Comparison of ENCODE assay signal across 9 mouse cellular contexts in the genomic region with DNA sequence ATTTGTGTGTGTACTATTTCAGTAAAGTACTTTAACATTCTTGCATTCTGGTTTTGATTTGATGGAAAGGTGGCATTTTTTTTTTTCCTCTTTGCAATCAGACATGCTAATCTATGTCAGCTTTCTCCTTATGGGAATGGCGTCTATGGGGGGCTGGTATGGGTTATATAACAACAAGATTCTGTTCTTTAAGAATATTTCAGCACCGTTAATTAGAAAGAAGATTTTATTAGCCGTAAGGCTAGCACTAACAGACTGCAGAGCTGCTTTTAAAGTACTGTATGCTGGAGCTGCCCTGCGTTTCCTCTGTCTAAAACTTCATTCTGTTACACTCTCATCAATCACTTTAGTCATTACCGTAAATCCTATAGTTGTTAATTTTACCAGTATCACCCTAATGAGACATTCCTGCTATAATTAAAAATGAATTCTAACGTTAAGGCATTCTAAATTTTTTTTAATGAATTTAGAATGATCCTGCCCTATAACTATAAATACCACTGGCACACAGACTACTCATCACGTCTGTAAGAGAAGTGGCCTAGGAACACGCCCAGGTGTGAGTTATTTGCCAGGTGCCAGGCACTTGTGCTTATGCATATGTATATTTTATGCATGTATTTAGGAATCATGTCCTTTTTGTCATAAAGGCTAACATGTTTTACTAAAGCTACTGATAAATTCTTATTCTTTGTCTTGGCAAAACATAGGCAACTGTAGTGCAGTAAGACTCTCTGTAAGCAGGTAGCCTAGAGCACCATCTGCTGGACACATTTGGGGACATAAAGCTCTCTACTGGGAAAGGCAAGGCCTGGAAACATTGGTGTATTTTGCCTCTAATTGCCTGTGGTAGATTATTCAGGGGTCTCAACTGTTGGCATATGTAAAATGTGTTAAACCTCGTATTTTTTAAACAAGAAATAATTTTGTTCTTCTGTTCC.
DNase-seq lines count a peak whose midpoint lies in the region; ATAC-seq lines count a peak whose summit lies in the region.
"Had no signal": no experiment of that assay in that cellular context is flagged by ENCODE, and none has a peak within 500 bp of the region (broad histone marks: within the 10 kb centered on the region; RNA-seq: fewer than 3 reads in every experiment).

No protein-coding gene starts in this region.

- H3K27me3 ChIP-seq in forebrain, embryonic 11.5 days (ENCODE audit: control insufficient read depth, insufficient read depth, low read length), result 0 out of 2 replicates have a peak, but pooled peaks cover 2% of the 10 kb centered on the region
- H3K27me3 ChIP-seq in midbrain, embryonic 14.5 days (ENCODE audit: control insufficient read depth, insufficient read depth, low read length), result no peaks in the 10 kb centered on the region

- no peaks in the 10 kb centered on the region for H3K4me1 ChIP-seq in forebrain, embryonic 11.5 days (replicated peaks; ENCODE audit: control insufficient read depth, insufficient read depth, low read length)
- peaks cover 3% of the 10 kb centered on the region; the same call in 1 of the 2 replicates for H3K4me1 ChIP-seq in midbrain, embryonic 14.5 days (ENCODE audit: control insufficient read depth, insufficient read depth, low read length)

- intact Hi-C loops in left cerebral cortex, postnatal 10 days (cut with DNase I), result loop anchor here (10.0 kb wide), 1 partner anchor 437 kb away; no protein-coding TSS in a partner anchor

- H3K9ac ChIP-seq in forebrain, embryonic 11.5 days (ENCODE audit: low read length), result no peak overlapping the region
- no peak overlapping the region; the same call in 1 of the 2 replicates for H3K9ac ChIP-seq in midbrain, embryonic 14.5 days (replicated peaks; ENCODE audit: low read length)

- no peak overlapping the region for H3K27ac ChIP-seq in forebrain, embryonic 11.5 days (ENCODE audit: low read depth, low read length)
- peak overlapping the region; percentile 49 for H3K27ac ChIP-seq in midbrain, embryonic 14.5 days (replicated peaks; ENCODE audit: low read depth, low read length)

- ATAC-seq in forebrain, embryonic 11.5 days (replicated peaks; ENCODE audit: low FRiP score), result 0 out of 2 replicates have a peak, but pooled peaks have one; percentile 60
- peak; percentile 81; the same call in 1 of the 2 replicates for ATAC-seq in midbrain, embryonic 14.5 days (ENCODE audit: low FRiP score, low TSS enrichment)

- H3K9me3 ChIP-seq in forebrain, embryonic 11.5 days (ENCODE audit: control insufficient read depth, low read length), result no peaks in the 10 kb centered on the region
- no peaks in the 10 kb centered on the region for H3K9me3 ChIP-seq in midbrain, embryonic 14.5 days (ENCODE audit: control insufficient read depth, low read length)

- H3K4me2 ChIP-seq in forebrain, embryonic 11.5 days (ENCODE audit: low read depth, low read length, severe bottlenecking), result no peak overlapping the region
- peak overlapping the region; percentile 33 for H3K4me2 ChIP-seq in midbrain, embryonic 14.5 days (ENCODE audit: low read length)

- DNase-seq in testis, postnatal 10 days (ENCODE audit: low spot score), result peak; percentile 63
- no peak for DNase-seq in testis, postnatal 14 days (ENCODE audit: low spot score)
- peak; percentile 57 for DNase-seq in c-Kit-positive CD71-negative TER-119-negative erythroid progenitor cells, embryonic 14.5 days (ENCODE audit: low read depth)
- DNase-seq in forebrain, embryonic 11.5 days (ENCODE audit: low spot score), result peak; percentile 72
- peak; percentile 91 for DNase-seq in hindlimb bud, embryonic 11.5 days (ENCODE audit: extremely low spot score, low read depth, low spot score)
- DNase-seq in left cerebral cortex, postnatal 10 days (ENCODE audit: extremely low spot score in 1 of 2, low spot score in 2 of 2), result peak; percentile 76 to 77
- peak; percentile 95 for DNase-seq in midbrain, embryonic 14.5 days
- DNase-seq in telencephalon, adult 2 months (ENCODE audit: low read depth, low spot score), result peak; percentile 64

- H3K36me3 ChIP-seq in forebrain, embryonic 11.5 days (ENCODE audit: control insufficient read depth, insufficient read depth, low read length), result no peaks in the 10 kb centered on the region
- H3K36me3 ChIP-seq in midbrain, embryonic 14.5 days (ENCODE audit: control insufficient read depth, insufficient read depth, low read length), result no peaks in the 10 kb centered on the region

- 67% methylated on average over 9 of the region's 9 CpGs for WGBS in forebrain, embryonic 11.5 days
- 39% methylated on average over 9 of the region's 9 CpGs for WGBS in midbrain, embryonic 14.5 days

- H3K4me3 ChIP-seq in forebrain, embryonic 11.5 days (ENCODE audit: low read depth, low read length), result no peak overlapping the region
- no peak overlapping the region for H3K4me3 ChIP-seq in midbrain, embryonic 14.5 days (replicated peaks; ENCODE audit: low read depth, low read length)
- H3K4me3 ChIP-seq: erythroblast, embryonic 14.5 days had no signal
